Mouse (Mus musculus) limb, embryonic 15.5 days (tissue): ENCODE measurements at regions not wholly inside any gene's neighbourhood (a gene's known extent, or its start where the extent isn't known, plus 50 kb on each side); places are given as distances from the start of the nearest gene placed in this dataset.
A peak's percentile ranks its signal among the peaks of the same experiment; 100 is the strongest.

Experiments used
- ATAC-seq: fragments of 200-750 bp; cut with Nextera tagmentation; 2 replicates; pipeline ENCODE4 v1.8.0; 2017; ENCODE audit warnings: low read depth, moderate TSS enrichment; ENCODE audit not compliant: insufficient number of reproducible peaks, low FRiP score, low TSS enrichment
- H3K27ac ChIP-seq: fragments of 300-500 bp; sonication (generic); 2 replicates; pipeline ENCODE4 v1.5.1; 2015; ENCODE audit warnings: moderate library complexity, mild to moderate bottlenecking, inconsistent platforms
- H3K27me3 ChIP-seq: fragments of 300-500 bp; sonication (generic); 2 replicates; pipeline ENCODE4 v1.6.1; 2015; ENCODE audit warnings: inconsistent platforms
- H3K36me3 ChIP-seq: fragments of 300-500 bp; sonication (generic); 2 replicates; pipeline ENCODE4 v1.6.1; 2015; ENCODE audit warnings: inconsistent platforms
- H3K4me1 ChIP-seq: fragments of 300-500 bp; sonication (generic); 2 replicates; pipeline ENCODE4 v1.6.1; 2015; ENCODE audit warnings: inconsistent platforms
- H3K4me2 ChIP-seq: fragments of 300-500 bp; sonication (generic); 2 replicates; pipeline ENCODE4 v1.6.1; 2015; ENCODE audit warnings: mild to moderate bottlenecking, inconsistent platforms
- H3K4me3 ChIP-seq: fragments of 300-500 bp; sonication (generic); 2 replicates; pipeline ENCODE4 v1.5.1; 2015; ENCODE audit warnings: mild to moderate bottlenecking, inconsistent platforms
- H3K9ac ChIP-seq: fragments of 300-500 bp; sonication (generic); 2 replicates; pipeline ENCODE4 v1.6.1; 2015; ENCODE audit warnings: inconsistent platforms
- H3K9me3 ChIP-seq: fragments of 300-500 bp; sonication (generic); 2 replicates; pipeline ENCODE4 v1.6.1; 2016; ENCODE audit warnings: inconsistent platforms
- WGBS: fragments of 180-500 bp; shearing (Covaris S2); methylation state at CpG from one replicate; pipeline ENCODE4 v1.1.7; 2015; 5-methylcytosine and 5-hydroxymethylcytosine counted together

DNA sequence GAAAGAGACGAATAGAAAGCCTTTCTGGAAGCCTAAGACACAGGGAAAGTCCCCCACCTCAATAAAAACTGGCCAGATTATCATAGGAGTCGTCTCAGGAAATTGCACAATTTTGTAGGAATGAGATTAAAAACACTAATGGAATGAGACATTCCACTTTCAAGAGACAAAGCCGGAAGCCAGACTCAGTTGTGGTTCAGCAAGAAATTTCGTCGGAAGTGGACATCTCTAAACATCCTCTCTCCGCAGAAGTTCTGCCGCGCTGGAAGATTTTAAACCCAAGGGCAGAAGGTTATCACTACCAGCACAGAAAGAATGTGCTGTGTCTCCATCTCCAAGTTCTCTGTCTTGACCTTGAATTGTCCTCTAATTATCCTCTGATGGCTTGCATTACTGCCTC, 63.5 kb upstream of the Lnx1 start:
- no peak overlapping the region for H3K27ac ChIP-seq
- H3K27me3 ChIP-seq: no peaks in the 10 kb centered on the region
- WGBS: 70% methylated on average over 8 of the region's 8 CpGs
- no peaks in the 10 kb centered on the region for H3K4me1 ChIP-seq
- H3K9me3 ChIP-seq: no peaks in the 10 kb centered on the region
- no peak overlapping the region for H3K4me2 ChIP-seq
- no peak overlapping the region for H3K9ac ChIP-seq
- no peak overlapping the region for H3K4me3 ChIP-seq
- no peak for ATAC-seq
- no peaks in the 10 kb centered on the region for H3K36me3 ChIP-seq

DNA sequence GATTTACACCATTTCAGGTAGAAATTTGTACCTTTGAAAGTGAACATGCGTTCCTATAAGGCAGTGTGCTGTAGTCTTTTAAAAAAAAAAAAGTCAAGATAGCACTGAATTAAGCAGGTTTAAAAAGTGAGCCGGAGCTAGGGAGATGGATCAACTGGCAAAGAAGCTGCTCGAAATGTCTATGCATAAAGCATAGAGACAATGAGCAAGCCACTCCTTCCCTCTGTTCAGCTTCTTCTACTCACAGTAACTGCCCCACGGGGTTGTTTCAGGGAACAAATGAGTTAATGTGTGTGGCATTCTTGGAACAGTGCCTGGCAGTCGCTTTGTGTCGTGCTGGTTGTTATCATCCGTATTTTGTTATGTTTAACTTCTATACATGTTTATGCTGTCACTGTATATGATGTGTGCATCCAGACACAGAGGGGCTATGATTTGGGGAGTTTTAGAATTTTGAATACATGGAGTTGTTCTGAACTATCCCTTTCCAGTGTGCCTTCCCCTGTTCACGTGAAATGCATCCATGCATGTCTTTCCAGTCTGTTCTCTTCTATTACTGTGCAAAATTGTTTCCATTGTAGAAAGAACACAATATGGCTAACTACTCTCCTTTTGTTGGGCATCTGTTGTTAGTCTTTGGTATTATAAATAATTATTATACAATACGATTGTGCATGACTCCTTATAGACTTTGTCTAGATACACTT, 62.5 kb upstream of the Lnx1 start:
- 51% methylated on average over 9 of the region's 9 CpGs for WGBS
- H3K4me1 ChIP-seq: no peaks in the 10 kb centered on the region
- H3K9me3 ChIP-seq: no peaks in the 10 kb centered on the region
- H3K4me2 ChIP-seq: no peak overlapping the region
- H3K9ac ChIP-seq: no peak overlapping the region
- ATAC-seq: no peak
- H3K4me3 ChIP-seq: no peak overlapping the region
- H3K27ac ChIP-seq: no peak overlapping the region
- no peaks in the 10 kb centered on the region for H3K36me3 ChIP-seq
- H3K27me3 ChIP-seq: no peaks in the 10 kb centered on the region

DNA sequence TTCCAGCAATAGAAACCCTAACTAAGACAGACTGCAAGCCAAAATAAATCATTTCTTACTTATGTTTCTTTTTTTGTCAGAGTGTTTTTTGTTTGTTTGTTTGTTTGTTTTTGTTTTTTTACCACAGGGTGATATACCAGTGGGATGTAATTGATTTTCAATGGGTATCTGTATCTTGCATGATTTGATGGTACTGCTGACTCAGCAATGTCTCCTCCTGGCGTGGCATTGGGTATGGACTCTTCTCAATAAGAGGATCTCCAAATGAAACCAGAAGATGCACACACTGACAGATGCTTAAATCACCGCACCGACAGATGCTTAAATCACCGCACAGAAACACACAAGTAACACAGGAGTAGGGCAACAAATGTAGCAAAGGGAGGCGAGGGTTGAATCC, 54.8 kb upstream of the Lnx1 start:
- 92% methylated on average over 5 of the region's 5 CpGs for WGBS
- Histone ChIP-seq H3K27ac (no peak overlapping the region), H3K9ac (no peak overlapping the region), H3K36me3 (no peaks in the 10 kb centered on the region), H3K4me2 (no peak overlapping the region), H3K27me3 (no peaks in the 10 kb centered on the region), H3K4me1 (peaks cover 2% of the 10 kb centered on the region; the same call in 1 of the 2 replicates), H3K4me3 (no peak overlapping the region), H3K9me3 (no peaks in the 10 kb centered on the region)
- no peak for ATAC-seq

DNA sequence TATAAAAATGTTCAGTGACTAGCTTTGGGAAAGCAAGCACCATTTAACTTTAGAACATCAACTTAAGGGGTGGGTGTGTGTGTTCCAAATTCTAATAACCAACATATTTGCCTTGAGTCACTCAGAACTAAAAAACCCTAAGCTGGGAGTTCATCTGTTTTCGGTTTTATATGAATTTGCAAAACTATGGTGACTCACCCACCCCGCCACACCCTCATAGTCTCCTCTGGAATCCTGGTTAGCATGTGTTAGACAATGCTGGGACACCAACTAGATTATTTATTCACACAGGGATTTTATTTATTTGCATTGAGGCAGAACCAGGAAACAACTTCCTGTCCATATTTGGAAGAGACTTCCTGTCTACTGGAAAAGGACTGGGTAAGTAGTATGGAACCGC, 50.2 kb upstream of the Lnx1 start:
- no peak overlapping the region for H3K9ac ChIP-seq
- H3K9me3 ChIP-seq: no peaks in the 10 kb centered on the region
- no peak overlapping the region for H3K4me2 ChIP-seq
- no peak for ATAC-seq
- H3K27me3 ChIP-seq: no peaks in the 10 kb centered on the region
- peaks cover 2% of the 10 kb centered on the region; the same call in 1 of the 2 replicates for H3K4me1 ChIP-seq
- WGBS: 74% methylated on average over 3 of the region's 3 CpGs
- H3K4me3 ChIP-seq: no peak overlapping the region
- no peaks in the 10 kb centered on the region for H3K36me3 ChIP-seq
- peak overlapping the region; percentile 63; the same call in 1 of the 2 replicates for H3K27ac ChIP-seq
